Mouse (Mus musculus) megakaryocyte, embryonic 14.5 days (primary cell): ENCODE data around the gene Cobl.

ENCODE experiments used
- FLI1 ChIP-seq: IDR thresholded peaks from 2 replicates; pipeline ENCODE4 v1.6.1; 2012; ENCODE audit warnings: low read length, inconsistent platforms, mixed read lengths
- GATA1 ChIP-seq: IDR thresholded peaks from 3 replicates; pipeline ENCODE4 v1.6.1; 2012; ENCODE audit warnings: mixed read lengths, low read length, inconsistent platforms, borderline replicate concordance

DNA sequence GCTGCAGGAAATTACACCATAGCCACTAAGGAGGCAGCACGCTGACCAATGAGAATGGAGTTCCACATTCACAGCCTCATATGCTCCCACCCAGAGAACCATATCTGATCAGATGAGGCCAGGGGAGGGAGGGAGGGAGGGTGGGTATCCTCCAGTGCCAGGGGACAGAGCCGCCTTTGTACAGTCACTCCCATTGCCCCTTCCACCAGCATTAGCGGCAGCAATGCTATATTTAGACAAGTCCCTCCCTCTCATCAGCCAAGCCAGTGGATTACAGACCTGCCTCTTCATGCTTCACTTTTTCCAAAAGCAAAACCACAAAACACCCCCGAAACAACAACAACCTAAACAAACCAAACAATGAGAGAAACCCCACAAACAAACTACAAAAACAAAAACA, 30.2 kb downstream of the Cobl start:
- no peak for TF ChIP-seq GATA1
- no peak for TF ChIP-seq FLI1
